In genomic region chr5:134959114-134959513, GRCm38 (mm10) we compare ENCODE assay signal across 8 mouse cellular contexts. TPM values are rescaled to one million over a fixed set of nuclear protein-coding genes. Genes with fewer than 3 reads are reported as not detected.
DNase-seq lines count a peak whose midpoint lies in the region; ATAC-seq and TF ChIP-seq lines count a peak whose summit lies in the region.
"Had no signal": no experiment of that assay in that cellular context is flagged by ENCODE, and none has a peak within 500 bp of the region (broad histone marks: within the 10 kb centered on the region; RNA-seq: fewer than 3 reads in every experiment).

No protein-coding gene starts in this region.

- H3K27ac ChIP-seq in lung, postnatal 0 days (ENCODE audit: low read length) = no peak overlapping the region
- peak overlapping the region; percentile 9; the same call in 1 of the 2 replicates for H3K27ac ChIP-seq in heart, embryonic 12.5 days (ENCODE audit: poor library complexity, severe bottlenecking)
- H3K27ac ChIP-seq in forebrain, embryonic 11.5 days (ENCODE audit: low read depth, low read length) = no peak overlapping the region

- H3K27me3 ChIP-seq in lung, postnatal 0 days (replicated peaks; ENCODE audit: insufficient read depth, low read length) = no peaks in the 10 kb centered on the region
- H3K27me3 ChIP-seq in heart, embryonic 12.5 days (replicated peaks) = no peaks in the 10 kb centered on the region
- H3K27me3 ChIP-seq in forebrain, embryonic 11.5 days (ENCODE audit: control insufficient read depth, insufficient read depth, low read length) = no peaks in the 10 kb centered on the region

- H3K4me2 ChIP-seq in lung, postnatal 0 days (replicated peaks; ENCODE audit: low read depth, low read length) = no peak overlapping the region
- H3K4me2 ChIP-seq in heart, embryonic 12.5 days = no peak overlapping the region
- no peak overlapping the region for H3K4me2 ChIP-seq in forebrain, embryonic 11.5 days (ENCODE audit: low read depth, low read length, severe bottlenecking)

- peak; percentile 51 for DNase-seq in lung, postnatal 0 days (ENCODE audit: low spot score)
- no peak for DNase-seq in lung, postnatal 4 days
- DNase-seq in adrenal gland, postnatal 14 days = peak; percentile 86
- DNase-seq in skeletal muscle tissue, adult 2 months (ENCODE audit: low read depth, low spot score) = peak; percentile 57
- no peak for DNase-seq in ovary, postnatal 14 days (ENCODE audit: low spot score)
- no peak for DNase-seq in forebrain, embryonic 11.5 days (ENCODE audit: low spot score)

- WGBS in lung, postnatal 0 days = 64% methylated on average over 7 of the region's 7 CpGs
- WGBS in heart, embryonic 12.5 days = 57% methylated on average over 7 of the region's 7 CpGs
- WGBS in forebrain, embryonic 11.5 days = 77% methylated on average over 7 of the region's 7 CpGs

- H3K36me3 ChIP-seq in lung, postnatal 0 days (ENCODE audit: insufficient read depth, low read length) = no peaks in the 10 kb centered on the region
- no peaks in the 10 kb centered on the region for H3K36me3 ChIP-seq in heart, embryonic 12.5 days
- no peaks in the 10 kb centered on the region for H3K36me3 ChIP-seq in forebrain, embryonic 11.5 days (ENCODE audit: control insufficient read depth, insufficient read depth, low read length)

- ATAC-seq in lung, postnatal 0 days = peak; percentile 44; the same call in 1 of the 2 replicates
- 0 out of 2 replicates have a peak, but pooled peaks have one; percentile 51 for ATAC-seq in heart, embryonic 12.5 days (ENCODE audit: insufficient number of reproducible peaks, low FRiP score)
- no peak for ATAC-seq in forebrain, embryonic 11.5 days (replicated peaks; ENCODE audit: low FRiP score)

- no peak overlapping the region for H3K4me3 ChIP-seq in lung, postnatal 0 days (ENCODE audit: low read depth, low read length)
- H3K4me3 ChIP-seq in heart, embryonic 12.5 days = no peak overlapping the region
- no peak overlapping the region for H3K4me3 ChIP-seq in forebrain, embryonic 11.5 days (ENCODE audit: low read depth, low read length)

- H3K9ac ChIP-seq in lung, postnatal 0 days (replicated peaks; ENCODE audit: low read depth) = no peak overlapping the region
- H3K9ac ChIP-seq in heart, embryonic 12.5 days = no peak overlapping the region
- H3K9ac ChIP-seq in forebrain, embryonic 11.5 days (ENCODE audit: low read length) = no peak overlapping the region

- peaks cover 4% of the 10 kb centered on the region for H3K4me1 ChIP-seq in lung, postnatal 0 days (ENCODE audit: insufficient read depth, low read depth, low read length)
- H3K4me1 ChIP-seq in heart, embryonic 12.5 days (replicated peaks) = peaks cover 28% of the 10 kb centered on the region
- no peaks in the 10 kb centered on the region for H3K4me1 ChIP-seq in forebrain, embryonic 11.5 days (replicated peaks; ENCODE audit: control insufficient read depth, insufficient read depth, low read length)

- TF ChIP-seq CTCF in lung, postnatal 0 days (IDR thresholded peaks at IDR 0.05) = no peak

- TF ChIP-seq EP300 in lung, postnatal 0 days (IDR thresholded peaks at IDR 0.05) = no peak

- no peaks in the 10 kb centered on the region for H3K9me3 ChIP-seq in lung, postnatal 0 days (ENCODE audit: low read length)
- no peaks in the 10 kb centered on the region for H3K9me3 ChIP-seq in heart, embryonic 12.5 days (replicated peaks)
- no peaks in the 10 kb centered on the region for H3K9me3 ChIP-seq in forebrain, embryonic 11.5 days (ENCODE audit: control insufficient read depth, low read length)

RNA-seq across cellular contexts. Expression of gene Cldn4, which starts 12.4 kb away (rescaled TPM):
- polyA plus RNA-seq in lung, postnatal 0 days (2015; fragmentation: Nextera tagmentation; extraction: Ambion mirVana) = 28.2 and 29.2 TPM in 2 replicates
- not detected in 2 replicates for total RNA-seq in adrenal gland, postnatal 14 days (2021)
- 1.0 and 1.1 TPM in 2 replicates for polyA plus RNA-seq in heart, embryonic 12.5 days (2016; fragmentation: Nextera tagmentation; extraction: Ambion mirVana)
- polyA plus RNA-seq in forebrain, embryonic 11.5 days (2014; fragmentation: Nextera tagmentation; extraction: Ambion mirVana) = 5.6 and 7.0 TPM in 2 replicates

RNA-seq across cellular contexts. Expression of gene Cldn3, which starts 26.9 kb away (rescaled TPM):
- polyA plus RNA-seq in lung, postnatal 0 days (2015; fragmentation: Nextera tagmentation; extraction: Ambion mirVana) = 547 and 583 TPM in 2 replicates
- 0.90 and 9.0 TPM in 2 replicates for total RNA-seq in adrenal gland, postnatal 14 days (2021)
- polyA plus RNA-seq in heart, embryonic 12.5 days (2016; fragmentation: Nextera tagmentation; extraction: Ambion mirVana) = 2.5 and 3.2 TPM in 2 replicates
- 4.4 and 7.3 TPM in 2 replicates for polyA plus RNA-seq in forebrain, embryonic 11.5 days (2014; fragmentation: Nextera tagmentation; extraction: Ambion mirVana)

RNA-seq across cellular contexts. Expression of gene Mettl27, which starts 26.9 kb away (rescaled TPM):
- 33.7 and 35.5 TPM in 2 replicates for polyA plus RNA-seq in lung, postnatal 0 days (2015; fragmentation: Nextera tagmentation; extraction: Ambion mirVana)
- 24.5 and 28.5 TPM in 2 replicates for total RNA-seq in adrenal gland, postnatal 14 days (2021)
- 8.6 and 11.1 TPM in 2 replicates for polyA plus RNA-seq in heart, embryonic 12.5 days (2016; fragmentation: Nextera tagmentation; extraction: Ambion mirVana)
- 7.3 and 10.4 TPM in 2 replicates for polyA plus RNA-seq in forebrain, embryonic 11.5 days (2014; fragmentation: Nextera tagmentation; extraction: Ambion mirVana)

RNA-seq across cellular contexts. Expression of gene Cldn13, which starts 43.8 kb away (rescaled TPM):
- polyA plus RNA-seq in lung, postnatal 0 days (2015; fragmentation: Nextera tagmentation; extraction: Ambion mirVana) = 1.2 and 1.6 TPM in 2 replicates
- total RNA-seq in adrenal gland, postnatal 14 days (2021) = 0.60 and 3.7 TPM in 2 replicates
- polyA plus RNA-seq in heart, embryonic 12.5 days (2016; fragmentation: Nextera tagmentation; extraction: Ambion mirVana) = 5.4 and 10.0 TPM in 2 replicates
- polyA plus RNA-seq in forebrain, embryonic 11.5 days (2014; fragmentation: Nextera tagmentation; extraction: Ambion mirVana) = 3.6 and 3.8 TPM in 2 replicates
- polyA plus RNA-seq: cerebellum, adult 2 months had no signal

RNA-seq across cellular contexts. Expression of gene Abhd11, which starts 49.8 kb away (rescaled TPM):
- polyA plus RNA-seq in lung, postnatal 0 days (2015; fragmentation: Nextera tagmentation; extraction: Ambion mirVana) = 72.9 and 80.9 TPM in 2 replicates
- total RNA-seq in adrenal gland, postnatal 14 days (2021) = 66.7 and 68.5 TPM in 2 replicates
- polyA plus RNA-seq in heart, embryonic 12.5 days (2016; fragmentation: Nextera tagmentation; extraction: Ambion mirVana) = 58.1 and 58.3 TPM in 2 replicates
- polyA plus RNA-seq in forebrain, embryonic 11.5 days (2014; fragmentation: Nextera tagmentation; extraction: Ambion mirVana) = 38.9 and 39.1 TPM in 2 replicates

Comparison
In these comparisons a context has a peak if more than half of its experiments do, and no peak if none do; other contexts are left out.
1. DNase-seq: peak in lung, postnatal 0 days (single experiment), adrenal gland, postnatal 14 days (single experiment) and skeletal muscle tissue, adult 2 months (single experiment); none in lung, postnatal 4 days (0 of 2), ovary, postnatal 14 days (single experiment) and forebrain, embryonic 11.5 days (single experiment).
2. RNA of gene Cldn3, which starts 26.9 kb away (polyA plus RNA-seq): 547 to 583 TPM in lung, postnatal 0 days; 4.4 to 7.3 TPM in forebrain, embryonic 11.5 days and 2.5 to 3.2 TPM in heart, embryonic 12.5 days; every median in the first group is over 10 times any median in the second.